Mouse (Mus musculus): ENCODE data around the gene Pakap. TPM values are rescaled to one million over a fixed set of nuclear protein-coding genes. Genes with fewer than 3 reads are reported as not detected.

The Pakap gene
- polyA plus RNA-seq, 1 experiment: 7.1 TPM

GRCm38 (mm10) chr4:57824626-57825240 lies 256.8 kb downstream of the Pakap start:
- H3K79me2 ChIP-seq (ENCODE audit: control insufficient read depth, insufficient read depth): peaks cover 30% of the 10 kb centered on the region
- no peak for TF ChIP-seq CTCF (IDR thresholded peaks at IDR 0.05; ENCODE audit: control insufficient read depth, insufficient read depth, insufficient read length)
- TF ChIP-seq FOSL1 (IDR thresholded peaks at IDR 0.05; ENCODE audit: insufficient read depth, low read length, poor library complexity, severe bottlenecking): no peak
- TF ChIP-seq CEBPB (IDR thresholded peaks at IDR 0.05; ENCODE audit: low read depth): no peak
- TF ChIP-seq USF1 (IDR thresholded peaks at IDR 0.05; ENCODE audit: low read depth): no peak
- no peak for TF ChIP-seq MYOG (IDR thresholded peaks at IDR 0.05; ENCODE audit: control insufficient read depth, extremely low read depth, insufficient read length)
- TF ChIP-seq MAX (IDR thresholded peaks at IDR 0.05): no peak
- TF ChIP-seq MYOD1 (IDR thresholded peaks at IDR 0.05; ENCODE audit: control insufficient read depth, insufficient read length, low read depth): no peak
- H3K27me3 ChIP-seq (ENCODE audit: control insufficient read depth, insufficient read depth, insufficient read length): no peaks in the 10 kb centered on the region
- peaks cover 16% of the 10 kb centered on the region for H3K36me3 ChIP-seq (ENCODE audit: control insufficient read depth, insufficient read depth)
- H3K79me3 ChIP-seq (ENCODE audit: low read depth): peaks cover 6% of the 10 kb centered on the region
- no peak overlapping the region for H3K4me3 ChIP-seq (ENCODE audit: insufficient read depth, poor library complexity, severe bottlenecking)
- H3ac ChIP-seq (ENCODE audit: control insufficient read depth, insufficient read length, low read depth): no peak overlapping the region

- Histone ChIP-seq H3K79me2 (ENCODE audit: control insufficient read depth, insufficient read depth) (peaks cover 36% of the 10 kb centered on the region), H3K36me3 (ENCODE audit: control insufficient read depth, insufficient read depth) (peaks cover 16% of the 10 kb centered on the region), H3K27me3 (ENCODE audit: control insufficient read depth, insufficient read depth, insufficient read length) (no peaks in the 10 kb centered on the region), H3ac (ENCODE audit: control insufficient read depth, insufficient read length, low read depth) (no peak overlapping the region), H3K4me3 (ENCODE audit: insufficient read depth, poor library complexity, severe bottlenecking) (no peak overlapping the region), H3K79me3 (ENCODE audit: low read depth) (peaks cover 6% of the 10 kb centered on the region)
- TF ChIP-seq MYOG (IDR thresholded peaks at IDR 0.05; ENCODE audit: control insufficient read depth, extremely low read depth, insufficient read length): no peak
- no peak for TF ChIP-seq USF1 (IDR thresholded peaks at IDR 0.05; ENCODE audit: low read depth)
- TF ChIP-seq MYOD1 (IDR thresholded peaks at IDR 0.05; ENCODE audit: control insufficient read depth, insufficient read length, low read depth): no peak
- TF ChIP-seq CEBPB (IDR thresholded peaks at IDR 0.05; ENCODE audit: low read depth): no peak
- no peak for TF ChIP-seq FOSL1 (IDR thresholded peaks at IDR 0.05; ENCODE audit: insufficient read depth, low read length, poor library complexity, severe bottlenecking)
- no peak for TF ChIP-seq CTCF (IDR thresholded peaks at IDR 0.05; ENCODE audit: control insufficient read depth, insufficient read depth, insufficient read length)
- TF ChIP-seq MAX (IDR thresholded peaks at IDR 0.05): no peak
Measured at GRCm38 (mm10) chr4:57826272-57826671, 258.3 kb downstream of the Pakap start.

GRCm38 (mm10) chr4:57829131-57829530 lies 261.2 kb downstream of the Pakap start:
- Histone ChIP-seq H3K79me3 (ENCODE audit: low read depth) (no peaks in the 10 kb centered on the region), H3K36me3 (ENCODE audit: control insufficient read depth, insufficient read depth) (peaks cover 16% of the 10 kb centered on the region), H3K79me2 (ENCODE audit: control insufficient read depth, insufficient read depth) (peaks cover 23% of the 10 kb centered on the region), H3ac (ENCODE audit: control insufficient read depth, insufficient read length, low read depth) (no peak overlapping the region), H3K4me3 (ENCODE audit: insufficient read depth, poor library complexity, severe bottlenecking) (no peak overlapping the region), H3K27me3 (ENCODE audit: control insufficient read depth, insufficient read depth, insufficient read length) (no peaks in the 10 kb centered on the region)
- TF ChIP-seq CEBPB (IDR thresholded peaks at IDR 0.05; ENCODE audit: low read depth): no peak
- TF ChIP-seq CTCF (IDR thresholded peaks at IDR 0.05; ENCODE audit: control insufficient read depth, insufficient read depth, insufficient read length): no peak
- no peak for TF ChIP-seq MYOG (IDR thresholded peaks at IDR 0.05; ENCODE audit: control insufficient read depth, extremely low read depth, insufficient read length)
- no peak for TF ChIP-seq MYOD1 (IDR thresholded peaks at IDR 0.05; ENCODE audit: control insufficient read depth, insufficient read length, low read depth)
- TF ChIP-seq USF1 (IDR thresholded peaks at IDR 0.05; ENCODE audit: low read depth): no peak
- no peak for TF ChIP-seq FOSL1 (IDR thresholded peaks at IDR 0.05; ENCODE audit: insufficient read depth, low read length, poor library complexity, severe bottlenecking)
- TF ChIP-seq MAX (IDR thresholded peaks at IDR 0.05): no peak

GRCm38 (mm10) chr4:57829740-57830139 lies 261.8 kb downstream of the Pakap start:
- H3K4me3 ChIP-seq (ENCODE audit: insufficient read depth, poor library complexity, severe bottlenecking): no peak overlapping the region
- TF ChIP-seq CEBPB (IDR thresholded peaks at IDR 0.05; ENCODE audit: low read depth) (no peak), MYOD1 (IDR thresholded peaks at IDR 0.05; ENCODE audit: control insufficient read depth, insufficient read length, low read depth) (no peak)
- H3K27me3 ChIP-seq (ENCODE audit: control insufficient read depth, insufficient read depth, insufficient read length): no peaks in the 10 kb centered on the region
- H3K79me2 ChIP-seq (ENCODE audit: control insufficient read depth, insufficient read depth): peaks cover 29% of the 10 kb centered on the region
- H3K36me3 ChIP-seq (ENCODE audit: control insufficient read depth, insufficient read depth): peaks cover 16% of the 10 kb centered on the region
- H3ac ChIP-seq (ENCODE audit: control insufficient read depth, insufficient read length, low read depth): no peak overlapping the region
- no peaks in the 10 kb centered on the region for H3K79me3 ChIP-seq (ENCODE audit: low read depth)

- no peaks in the 10 kb centered on the region for H3K79me3 ChIP-seq (ENCODE audit: low read depth)
- H3K27me3 ChIP-seq (ENCODE audit: control insufficient read depth, insufficient read depth, insufficient read length): no peaks in the 10 kb centered on the region
- peaks cover 33% of the 10 kb centered on the region for H3K79me2 ChIP-seq (ENCODE audit: control insufficient read depth, insufficient read depth)
- no peak overlapping the region for H3K4me3 ChIP-seq (ENCODE audit: insufficient read depth, poor library complexity, severe bottlenecking)
- H3ac ChIP-seq (ENCODE audit: control insufficient read depth, insufficient read length, low read depth): no peak overlapping the region
- peaks cover 5% of the 10 kb centered on the region for H3K36me3 ChIP-seq (ENCODE audit: control insufficient read depth, insufficient read depth)
- no peak for TF ChIP-seq CTCF (IDR thresholded peaks at IDR 0.05; ENCODE audit: control insufficient read depth, insufficient read depth, insufficient read length)
- TF ChIP-seq USF1 (IDR thresholded peaks at IDR 0.05; ENCODE audit: low read depth): no peak
- TF ChIP-seq MYOD1 (IDR thresholded peaks at IDR 0.05; ENCODE audit: control insufficient read depth, insufficient read length, low read depth): no peak
- TF ChIP-seq MAX (IDR thresholded peaks at IDR 0.05): no peak
- no peak for TF ChIP-seq MYOG (IDR thresholded peaks at IDR 0.05; ENCODE audit: control insufficient read depth, extremely low read depth, insufficient read length)
- TF ChIP-seq FOSL1 (IDR thresholded peaks at IDR 0.05; ENCODE audit: insufficient read depth, low read length, poor library complexity, severe bottlenecking): no peak
- TF ChIP-seq CEBPB (IDR thresholded peaks at IDR 0.05; ENCODE audit: low read depth): no peak
Measured at GRCm38 (mm10) chr4:57832318-57832717, 264.3 kb downstream of the Pakap start.

- peaks cover 5% of the 10 kb centered on the region for H3K36me3 ChIP-seq (ENCODE audit: control insufficient read depth, insufficient read depth)
Measured at GRCm38 (mm10) chr4:57833060-57833459, 265.1 kb downstream of the Pakap start.

More at GRCm38 (mm10) chr4:57833060-57833459, 265.1 kb downstream of the Pakap start:
- Histone ChIP-seq H3K4me3 (ENCODE audit: insufficient read depth, poor library complexity, severe bottlenecking) (no peak overlapping the region), H3K27me3 (ENCODE audit: control insufficient read depth, insufficient read depth, insufficient read length) (no peaks in the 10 kb centered on the region), H3ac (ENCODE audit: control insufficient read depth, insufficient read length, low read depth) (no peak overlapping the region), H3K79me2 (ENCODE audit: control insufficient read depth, insufficient read depth) (peaks cover 41% of the 10 kb centered on the region), H3K79me3 (ENCODE audit: low read depth) (peaks cover 3% of the 10 kb centered on the region)
- TF ChIP-seq MYOD1 (IDR thresholded peaks at IDR 0.05; ENCODE audit: control insufficient read depth, insufficient read length, low read depth): no peak
- TF ChIP-seq MAX (IDR thresholded peaks at IDR 0.05): no peak
- no peak for TF ChIP-seq CEBPB (IDR thresholded peaks at IDR 0.05; ENCODE audit: low read depth)
- no peak for TF ChIP-seq USF1 (IDR thresholded peaks at IDR 0.05; ENCODE audit: low read depth)
